Mouse (Mus musculus) embryonic stem cell, embryonic (primary cell): ENCODE data around the gene Zdhhc12.
"Not testable (repeated sequence)": the region's sequence is repeated elsewhere in the genome, so short reads cannot be mapped to it uniquely, and the experiment has no call there.

Experiments
- CTCF ChIA-PET, 4 experiments: fragments of 300-600 bp in 2 of 4; fragments of 350-600 bp in 2 of 4; sonication (Branson Sonifier 250); formaldehyde crosslinking; loops; one replicate each; lab custom pipeline; 2022; ENCODE audit warnings: inconsistent platforms in 2 of 4; lab: Charles Lee
- POLR2A ChIA-PET, 4 experiments: fragments of 300-600 bp in 2 of 4; fragments of 350-600 bp in 2 of 4; sonication (Branson Sonifier 250); formaldehyde crosslinking; loops; one replicate each; lab custom pipeline; 2022; ENCODE audit warnings: antibody characterized with exemption in 4 of 4, inconsistent platforms in 1 of 4; lab: Charles Lee

Gene Zdhhc12

DNA sequence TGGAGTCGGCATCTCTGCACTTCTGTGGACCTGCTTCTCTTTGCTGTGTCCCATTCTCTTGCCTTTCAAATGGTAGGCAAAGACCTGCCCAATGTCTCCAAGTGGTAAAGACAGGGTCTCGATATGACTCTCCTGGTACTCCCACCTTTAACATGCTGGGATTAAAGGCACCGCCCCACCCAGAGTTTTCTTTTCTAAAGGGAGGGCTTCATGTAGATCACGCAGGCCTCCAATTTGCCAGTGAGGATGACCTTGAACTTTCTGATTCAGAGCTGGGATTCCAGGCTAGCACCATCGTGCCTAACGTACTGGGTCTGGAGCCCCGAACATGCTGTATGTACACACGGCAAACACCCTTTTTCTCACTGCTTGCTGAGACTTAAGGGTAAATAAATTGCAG is 30.2 kb downstream of the Zdhhc12 start:
- POLR2A ChIA-PET: interaction anchor here (0.6 to 5.6 kb wide), 68 partner anchors 10 to 514 kb away, joined by 3 to 156 read pairs (median 4); partner anchors contain the start of genes Endog (in 3 of the 4), Pkn3 (in 3 of the 4), Spout1 (in 3 of the 4) and Wdr34 (in 3 of the 4)

DNA sequence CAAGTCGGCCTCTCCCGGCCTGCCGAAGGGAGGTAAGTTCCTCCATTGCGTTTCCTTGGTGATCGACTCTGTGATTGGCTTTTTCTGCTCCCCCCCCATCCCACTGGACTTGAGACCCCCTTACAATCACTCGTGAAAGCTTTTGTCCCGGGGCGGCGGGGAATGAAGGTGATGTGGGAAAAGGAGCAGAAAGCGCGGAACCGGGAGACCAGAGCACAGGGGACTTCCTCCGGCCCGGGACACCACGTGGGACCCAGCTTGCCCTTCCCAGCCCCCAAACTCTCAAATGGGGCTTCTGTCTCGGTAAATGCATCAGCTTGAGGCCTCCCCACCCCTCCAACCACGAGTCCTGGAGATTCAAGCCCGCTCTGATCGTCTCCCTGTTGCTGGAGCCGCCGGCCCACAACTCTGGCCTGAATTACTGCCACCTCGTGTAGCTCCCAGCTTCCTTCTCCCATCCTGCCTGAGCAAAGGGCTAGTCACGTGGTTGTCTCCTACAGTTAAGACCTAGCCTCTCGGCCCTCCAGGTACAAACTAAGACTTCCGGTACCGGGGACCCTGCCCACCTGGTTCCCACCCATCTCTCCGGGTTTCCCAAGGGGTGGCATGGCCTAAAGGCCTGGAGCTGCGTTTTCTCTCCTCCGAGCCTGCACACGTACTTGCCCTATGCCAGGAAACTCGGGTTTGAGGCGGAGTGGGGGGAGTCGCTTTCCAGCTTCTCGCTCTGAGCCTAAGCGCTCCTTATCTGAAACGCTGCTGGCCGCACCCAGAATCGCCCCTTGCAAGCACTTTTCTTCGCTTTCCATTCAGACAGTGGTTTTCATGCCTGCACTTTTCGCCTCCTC is 31.0 kb downstream of the Zdhhc12 start:
- ChIA-PET CTCF (interaction anchor here in 3 of 4 experiments (0.7 to 1.5 kb wide), 4 partner anchors 10 to 830 kb away, joined by 3 to 11 read pairs (median 6); no protein-coding TSS in a partner anchor), POLR2A (interaction anchor here (0.6 to 5.6 kb wide), 97 partner anchors 8 to 745 kb away, joined by 3 to 156 read pairs (median 4); partner anchors contain the start of genes Pkn3 (in 4 of the 4), Endog (in 3 of the 4), Spout1 (in 3 of the 4) and Wdr34 (in 3 of the 4))

More for the DNA sequence above, 30.2 kb downstream of the Zdhhc12 start:
- CTCF ChIA-PET: interaction anchor here in 2 of 4 experiments (0.8 to 1.5 kb wide), 3 partner anchors 11 to 14 kb away, joined by 4 to 11 read pairs (median 4); partner anchors contain the start of gene Wdr34 (in 1 of the 2)

DNA sequence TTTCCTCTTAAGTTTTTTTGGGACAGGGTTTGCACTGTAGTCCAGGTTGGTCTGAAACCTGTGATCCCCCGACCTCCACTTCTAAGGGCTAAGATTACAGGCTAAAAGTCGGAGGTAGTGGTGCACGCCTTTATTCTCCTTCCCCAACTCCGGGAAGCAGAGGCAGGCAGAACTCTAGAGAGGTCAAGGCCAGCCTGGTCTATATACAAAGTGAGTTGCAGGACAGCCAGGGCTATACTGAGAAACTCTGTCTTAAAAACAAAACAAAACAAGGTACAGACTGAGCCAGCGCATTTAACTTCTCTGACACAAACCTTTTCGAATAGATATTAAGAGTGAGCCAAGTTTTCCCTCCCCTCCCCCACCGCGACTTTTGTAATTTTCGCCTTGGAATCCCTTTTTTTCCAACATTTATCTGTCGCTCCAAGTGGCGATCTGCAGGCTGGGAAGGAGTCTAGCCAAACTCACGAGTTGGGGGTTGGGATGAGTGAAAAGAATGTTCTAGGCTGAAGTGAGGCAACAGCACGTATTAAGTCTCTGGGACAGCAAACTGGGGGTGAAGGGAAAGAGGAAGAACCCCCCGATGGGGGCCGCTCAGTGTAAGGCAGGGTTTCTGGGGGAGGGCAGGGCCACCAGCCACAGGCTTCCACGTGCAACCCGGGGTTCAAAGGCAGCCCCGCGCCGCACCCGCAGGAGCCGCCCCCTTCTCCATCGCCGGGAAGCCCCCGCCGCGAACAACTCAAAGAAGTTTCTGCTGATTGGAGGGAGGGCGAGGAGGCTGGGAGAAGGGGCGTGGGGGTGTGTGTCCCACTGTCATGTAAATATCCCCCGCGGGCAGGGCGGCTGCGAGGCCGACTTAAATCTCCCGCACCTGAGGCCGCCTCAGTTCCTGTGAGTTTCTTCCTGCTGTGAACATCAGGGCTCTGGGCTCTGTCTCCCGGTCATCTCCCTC is 32.0 kb downstream of the Zdhhc12 start:
- ChIA-PET CTCF (interaction anchor here in 2 of 4 experiments (0.7 to 1.5 kb wide), 3 partner anchors 9 to 829 kb away, joined by 3 to 11 read pairs (median 7); no protein-coding TSS in a partner anchor), POLR2A (interaction anchor here (0.6 to 5.6 kb wide), 43 partner anchors 11 to 746 kb away, joined by 3 to 156 read pairs (median 7); partner anchors contain the start of genes Wdr34 (in 3 of the 4), Pkn3 (in 2 of the 4), Spout1 (in 2 of the 4) and Tbc1d13 (in 2 of the 4))

DNA sequence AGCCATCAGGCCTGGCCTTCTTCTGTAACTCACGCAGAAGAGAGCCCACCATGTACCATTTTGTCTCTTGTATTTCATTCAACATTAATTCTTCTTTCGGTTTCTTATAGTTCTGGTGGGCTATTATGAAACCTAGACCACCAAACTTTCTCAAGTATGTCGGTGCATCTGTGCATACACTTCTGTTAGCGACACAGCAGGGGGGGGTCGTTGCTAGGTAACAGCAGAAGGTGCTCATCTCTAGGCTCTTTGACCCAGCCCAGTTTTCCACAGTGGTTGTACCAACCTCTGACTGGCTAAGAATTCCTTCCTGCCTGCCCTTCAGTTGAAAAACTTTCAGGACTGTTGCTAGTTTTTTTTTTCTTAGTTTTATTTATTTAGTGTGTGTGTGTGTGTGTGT is 35.0 kb downstream of the Zdhhc12 start:
- POLR2A ChIA-PET: interaction anchor here in 2 of 4 experiments (1.3 to 2.5 kb wide), 3 partner anchors 15 to 45 kb away, joined by 4 to 19 read pairs (median 9); no protein-coding TSS in a partner anchor

DNA sequence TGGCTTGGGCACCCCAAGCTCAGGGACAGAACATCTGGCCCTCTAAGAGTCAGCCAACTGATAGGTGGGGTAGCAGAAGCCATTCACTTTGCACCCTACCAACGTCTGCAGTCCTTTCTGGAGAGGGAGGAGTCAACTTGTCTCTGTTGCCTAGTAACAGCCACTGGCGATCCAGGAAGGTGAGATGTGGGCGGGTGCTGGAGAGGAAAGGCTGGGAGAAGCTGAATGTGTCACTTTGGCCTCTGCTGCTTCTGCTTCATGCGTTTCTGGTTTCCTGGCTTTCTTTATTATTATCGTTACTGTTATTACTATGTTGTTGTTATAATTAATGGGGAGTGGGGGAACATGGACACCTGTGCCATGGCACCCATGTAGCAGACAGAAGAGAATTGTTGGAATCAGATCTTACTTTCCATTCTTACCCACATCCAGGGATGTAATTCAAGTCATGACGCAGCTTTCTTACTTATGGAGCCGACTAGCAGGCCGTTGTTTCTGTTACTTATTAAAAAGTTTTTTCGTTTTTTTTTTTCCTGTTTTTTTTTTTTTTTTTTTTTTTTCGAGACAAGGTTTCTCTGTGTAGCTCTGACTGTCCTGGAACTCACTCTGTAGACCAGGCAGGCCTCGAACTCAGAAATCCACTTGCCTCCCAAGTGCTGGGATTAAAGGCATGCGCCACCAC is 36.1 kb downstream of the Zdhhc12 start, which contains the start of gene Set:
Set (plus strand) TSS at position 156 of the 682 bp plus-strand sequence.
- ChIA-PET CTCF (interaction anchor here in 2 of 4 experiments (0.5 to 1.1 kb wide), 5 partner anchors 8 to 191 kb away, joined by 3 to 5 read pairs (median 3); partner anchors contain the start of genes Pkn3 (in 1 of the 2) and Wdr34 (in 1 of the 2)), POLR2A (interaction anchor here in 3 of 4 experiments (0.6 to 1.7 kb wide), 20 partner anchors 8 to 237 kb away, joined by 3 to 13 read pairs (median 5); partner anchors contain the start of genes Wdr34 (in 3 of the 3), Tbc1d13 (in 2 of the 3), Endog (in 1 of the 3) and Pkn3 (in 1 of the 3))

More for the DNA sequence above, 35.0 kb downstream of the Zdhhc12 start:
- CTCF ChIA-PET: no interaction called here

DNA sequence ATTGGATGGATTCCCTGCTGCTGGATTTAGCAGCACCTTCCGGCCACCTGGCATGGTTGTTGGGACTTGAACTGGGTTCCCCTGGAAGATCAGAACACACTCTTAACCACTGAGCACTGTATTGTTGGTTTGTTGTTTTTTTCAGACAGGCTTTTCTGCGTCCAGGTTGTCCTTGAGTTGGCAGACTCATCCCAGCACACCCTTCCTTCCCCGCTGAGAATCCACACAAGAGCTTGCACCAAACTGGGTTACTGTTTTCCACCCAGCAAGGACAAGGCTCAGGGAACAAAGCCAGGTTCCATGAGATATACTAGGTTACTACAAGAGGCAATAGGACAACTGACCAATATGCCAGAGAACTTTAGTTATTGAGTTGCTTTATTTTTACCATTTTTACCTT is 36.7 kb downstream of the Zdhhc12 start:
- ChIA-PET POLR2A (interaction anchor here in 3 of 4 experiments (0.6 to 1.7 kb wide), 17 partner anchors 8 to 236 kb away, joined by 3 to 13 read pairs (median 6); partner anchors contain the start of genes Wdr34 (in 3 of the 3), Tbc1d13 (in 2 of the 3), Endog (in 1 of the 3) and Pkn3 (in 1 of the 3)), CTCF (interaction anchor here in 1 of 4 experiments (1.0 to 1.1 kb wide), 3 partner anchors 8 to 25 kb away, joined by 3 to 5 read pairs (median 4); partner anchors contain the start of genes Pkn3 and Wdr34)

DNA sequence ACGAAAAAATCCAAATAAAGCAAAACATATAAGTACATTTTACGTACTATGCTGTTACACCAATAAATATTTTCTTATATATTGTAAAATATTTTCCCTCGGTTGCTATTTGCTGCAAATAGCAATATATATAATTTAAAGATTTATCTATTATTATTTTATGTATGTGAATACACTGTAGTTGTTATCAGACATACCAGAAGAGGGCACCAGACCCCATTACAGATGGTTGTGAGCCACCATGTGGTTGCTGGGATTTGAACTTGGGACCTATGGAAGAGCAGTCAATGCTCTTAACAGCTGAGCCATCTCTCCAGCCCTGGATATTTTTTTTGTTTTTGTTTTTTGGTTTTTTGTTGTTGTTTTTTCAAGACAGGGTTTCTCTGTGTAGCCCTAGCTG is 38.1 kb downstream of the Zdhhc12 start:
- CTCF ChIA-PET: not testable (repeated sequence)
- POLR2A ChIA-PET: interaction anchor here in 2 of 4 experiments (1.0 to 1.4 kb wide), 2 partner anchors 10 kb away, joined by 4 to 6 read pairs; no protein-coding TSS in a partner anchor

DNA sequence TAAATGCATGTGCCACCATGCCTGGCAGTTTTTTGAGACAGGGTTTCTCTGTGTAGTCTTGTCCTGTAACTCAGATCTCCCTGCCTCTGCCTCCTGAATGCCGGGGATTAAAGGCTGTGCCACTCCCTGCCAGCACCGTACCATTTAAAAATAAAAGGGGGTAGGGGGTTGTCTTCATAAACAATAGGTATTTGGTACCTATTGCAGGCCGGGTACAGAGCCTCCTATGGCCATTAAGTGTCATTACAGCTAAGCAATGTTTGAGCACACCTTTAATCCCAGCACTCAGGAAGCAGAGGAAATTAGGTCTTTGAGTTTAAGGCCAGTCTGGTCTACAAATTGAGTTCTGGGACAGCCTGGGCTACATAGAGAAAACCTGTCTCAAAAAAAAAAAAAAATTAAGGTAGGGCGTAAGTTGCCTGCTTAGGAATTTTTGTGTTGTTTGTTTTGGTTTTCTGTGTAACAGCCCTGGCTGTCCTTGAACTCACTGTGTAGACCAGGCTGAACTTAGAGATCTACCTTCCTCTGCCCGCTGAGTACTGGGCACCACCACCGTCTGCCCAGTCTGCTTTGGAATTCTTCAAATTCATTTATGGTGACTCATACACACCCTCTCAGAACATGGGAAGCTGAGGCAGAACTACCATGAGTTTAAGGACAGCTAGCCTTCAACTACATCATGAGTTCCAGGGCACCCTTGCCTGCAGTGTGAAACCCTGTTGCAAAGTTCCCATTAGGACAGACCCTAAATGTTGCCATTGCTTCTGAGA is 41.3 kb downstream of the Zdhhc12 start:
- POLR2A ChIA-PET: interaction anchor here (0.5 to 10.4 kb wide), 14 partner anchors 8 to 1419 kb away, joined by 3 to 156 read pairs (median 4); partner anchors contain the start of gene Zdhhc12 (in 1 of the 4)
- CTCF ChIA-PET: interaction anchor here (0.6 to 2.5 kb wide), 14 partner anchors 8 to 1079 kb away, joined by 3 to 11 read pairs (median 4); partner anchors contain the start of gene Pkn3 (in 1 of the 4)

DNA sequence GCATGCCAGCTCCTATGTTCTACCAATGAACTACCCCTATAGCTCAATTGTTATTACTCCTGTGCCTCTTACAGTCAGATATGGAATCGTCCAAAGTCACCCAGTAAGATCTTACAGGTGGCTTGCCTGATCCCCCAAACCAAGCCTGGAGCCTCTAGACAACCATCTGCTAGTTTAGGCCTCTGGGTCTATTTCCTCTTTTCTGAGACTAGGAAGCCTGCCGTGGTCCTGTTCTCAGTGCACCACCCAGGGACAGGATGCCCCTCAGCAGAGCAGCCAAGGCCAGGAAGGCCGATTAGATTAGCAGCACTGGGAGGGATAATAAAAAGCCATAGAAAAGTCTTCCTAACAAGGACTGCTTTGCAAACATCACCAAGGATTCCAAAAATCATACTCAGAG is 43.6 kb downstream of the Zdhhc12 start:
- CTCF ChIA-PET: interaction anchor here in 2 of 4 experiments (0.5 to 1.7 kb wide), 4 partner anchors 14 to 534 kb away, joined by 3 to 4 read pairs (median 3); partner anchors contain the start of genes Cercam (in 1 of the 2) and Pkn3 (in 1 of the 2)
- POLR2A ChIA-PET: interaction anchor here in 3 of 4 experiments (0.6 to 10.4 kb wide), 46 partner anchors 10 to 758 kb away, joined by 3 to 156 read pairs (median 5); partner anchors contain the start of genes Odf2 (in 2 of the 3), Tbc1d13 (in 2 of the 3), Endog (in 1 of the 3) and Gle1 (in 1 of the 3)

DNA sequence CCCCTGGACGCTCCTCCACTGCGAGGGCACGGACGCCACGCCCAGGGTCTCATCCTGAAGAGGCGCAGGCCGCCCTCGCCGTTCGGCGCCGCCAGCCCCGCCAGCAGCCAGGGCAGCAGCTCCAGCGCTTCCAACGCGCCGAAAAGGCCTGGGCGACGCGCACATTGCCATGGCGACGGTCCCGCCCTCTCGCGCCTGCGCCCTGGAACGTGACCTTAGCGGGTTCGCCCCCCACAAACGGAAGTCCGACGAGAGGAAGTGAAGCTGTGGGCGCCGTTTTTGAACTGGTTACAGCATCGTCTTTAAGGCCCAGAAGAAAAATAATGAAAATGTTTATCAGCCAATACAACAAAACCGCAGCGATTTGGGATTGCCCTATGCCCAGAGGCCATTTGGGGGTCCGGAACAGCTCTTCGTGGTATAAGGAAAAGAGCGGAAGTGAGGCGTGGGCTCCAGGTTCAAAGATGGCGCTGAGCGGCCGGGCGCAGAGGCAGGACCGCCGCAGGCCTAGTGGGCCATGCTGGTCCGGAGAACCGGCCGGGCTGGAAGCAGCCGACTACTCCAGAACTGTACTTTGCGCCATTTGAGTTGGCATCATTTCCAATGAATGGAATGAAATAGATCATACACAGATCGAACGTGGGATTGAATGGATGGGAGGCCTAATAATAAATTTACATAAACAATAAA is 44.6 kb downstream of the Zdhhc12 start, which contains the start of gene Wdr34:
Wdr34 (minus strand) TSS at position 183 of the 690 bp plus-strand sequence.
- CTCF ChIA-PET: interaction anchor here in 2 of 4 experiments (0.5 to 1.7 kb wide), 5 partner anchors 8 to 166 kb away, joined by 3 to 4 read pairs (median 3); partner anchors contain the start of gene Set (in 1 of the 2)
- POLR2A ChIA-PET: interaction anchor here (0.5 to 10.4 kb wide), 82 partner anchors 8 to 474 kb away, joined by 3 to 156 read pairs (median 4); partner anchors contain the start of genes Set (in 3 of the 4), Odf2 (in 2 of the 4), Tbc1d13 (in 2 of the 4) and Zdhhc12 (in 2 of the 4)

DNA sequence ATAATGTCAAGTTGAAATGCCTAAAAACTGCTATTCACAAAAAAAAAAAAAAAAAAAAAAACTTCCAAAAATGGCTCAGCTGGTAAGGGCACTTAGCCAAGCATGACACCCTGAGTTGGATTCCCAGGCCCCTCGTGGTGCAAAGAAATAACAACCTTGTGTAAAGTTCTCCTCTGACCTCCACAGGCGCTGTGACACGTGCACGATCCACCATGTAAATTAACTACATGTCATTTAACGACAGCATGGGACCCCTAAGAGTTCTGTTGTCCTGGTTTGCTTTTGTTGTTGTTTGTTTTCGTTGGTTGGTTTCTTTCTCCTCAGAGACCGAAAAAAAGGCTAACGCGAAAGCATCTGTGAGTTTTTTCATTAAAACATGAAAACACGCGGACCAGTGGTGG is 45.3 kb downstream of the Zdhhc12 start:
- POLR2A ChIA-PET: interaction anchor here (0.6 to 10.4 kb wide), 64 partner anchors 9 to 473 kb away, joined by 3 to 156 read pairs (median 5); partner anchors contain the start of genes Pkn3 (in 2 of the 4), Set (in 2 of the 4), Tbc1d13 (in 2 of the 4) and Endog (in 1 of the 4)
- CTCF ChIA-PET: interaction anchor here in 2 of 4 experiments (0.6 to 1.7 kb wide), 4 partner anchors 15 to 1027 kb away, joined by 3 to 6 read pairs (median 4); no protein-coding TSS in a partner anchor

DNA sequence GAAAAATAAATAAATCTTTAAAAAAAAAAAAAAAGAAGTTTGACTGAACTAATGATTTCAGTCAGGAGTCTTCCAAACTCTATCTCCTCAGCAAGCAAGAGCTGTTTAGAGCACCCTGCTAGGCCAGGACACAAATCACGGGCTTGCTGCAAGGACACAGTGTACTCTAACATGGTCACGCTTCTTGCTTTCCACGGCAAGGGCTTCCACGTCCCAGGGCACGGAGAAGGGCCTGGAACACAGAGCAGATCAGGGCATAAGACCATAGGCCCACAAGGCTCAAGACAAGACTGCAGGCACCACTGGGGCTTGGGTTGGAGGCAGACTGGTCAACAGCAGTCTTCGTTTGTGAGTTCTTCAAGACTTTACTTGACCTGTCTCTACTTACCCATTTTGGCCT is 46.3 kb downstream of the Zdhhc12 start:
- ChIA-PET POLR2A (interaction anchor here in 3 of 4 experiments (0.7 to 10.4 kb wide), 10 partner anchors 11 to 867 kb away, joined by 3 to 156 read pairs (median 10); partner anchors contain the start of genes Ntmt1 (in 1 of the 3) and Tbc1d13 (in 1 of the 3)), CTCF (interaction anchor here in 2 of 4 experiments (0.5 to 0.9 kb wide), 4 partner anchors 134 to 867 kb away, joined by 3 to 6 read pairs (median 4); no protein-coding TSS in a partner anchor)

DNA sequence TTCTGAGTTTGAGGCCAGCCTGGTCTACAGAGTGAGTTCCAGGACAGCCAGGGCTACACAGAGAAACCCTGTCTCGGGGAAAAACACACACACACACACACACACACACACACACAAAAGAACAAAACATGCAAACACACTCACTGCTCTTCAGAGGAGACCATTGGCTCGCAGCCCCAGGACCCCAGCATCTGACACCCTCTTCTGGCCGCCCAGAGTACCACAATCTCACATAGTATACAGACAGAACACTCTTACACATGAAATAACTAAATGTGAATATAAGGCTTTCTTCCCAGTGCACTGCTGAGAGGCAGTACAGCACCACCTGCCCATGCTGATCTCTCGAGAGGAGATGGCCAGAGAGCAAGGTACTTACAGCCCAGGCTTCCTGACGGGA is 48.9 kb downstream of the Zdhhc12 start:
- CTCF ChIA-PET: interaction anchor here (1.0 to 2.9 kb wide), 5 partner anchors 12 to 279 kb away, joined by 4 to 15 read pairs (median 8); no protein-coding TSS in a partner anchor
- POLR2A ChIA-PET: interaction anchor here in 2 of 4 experiments (0.6 to 10.4 kb wide), 8 partner anchors 12 to 29 kb away, joined by 3 to 156 read pairs (median 8); partner anchors contain the start of gene Set (in 1 of the 2)
